Mouse (Mus musculus) testis, adult 2 months (tissue): ENCODE measurements around the gene Rps6ka6. TPM values are rescaled to one million over a fixed set of nuclear protein-coding genes. Genes with fewer than 3 reads are reported as not detected.

Experiments
- H3K27ac ChIP-seq: fragments of 200-500 bp; 2 replicates; pipeline ENCODE4 v1.5.1; 2012; ENCODE audit warnings: low read depth, low read length; ENCODE audit not compliant: control insufficient read depth, insufficient read depth
- H3K27me3 ChIP-seq: fragments of 200-500 bp; 2 replicates; pipeline ENCODE4 v1.6.1; 2012; ENCODE audit warnings: mild to moderate bottlenecking, low read length, moderate library complexity; ENCODE audit not compliant: control insufficient read depth, insufficient read depth
- H3K36me3 ChIP-seq: fragments of 200-500 bp; 2 replicates; pipeline ENCODE4 v1.6.1; 2012; ENCODE audit warnings: mild to moderate bottlenecking, low read length; ENCODE audit not compliant: control insufficient read depth, insufficient read depth
- H3K4me1 ChIP-seq: fragments of 200-500 bp; 2 replicates; pipeline ENCODE4 v1.6.1; 2012; ENCODE audit warnings: low read length; ENCODE audit not compliant: control insufficient read depth, insufficient read depth
- H3K4me3 ChIP-seq: fragments of 200-500 bp; 2 replicates; pipeline ENCODE4 v1.5.1; 2012; ENCODE audit warnings: low read depth, mild to moderate bottlenecking, low read length, moderate library complexity, mixed read lengths; ENCODE audit not compliant: control insufficient read depth
- CTCF ChIP-seq: fragments of 200-500 bp; IDR thresholded peaks from 2 replicates; pipeline ENCODE4 v1.5.1; 2012; ENCODE audit warnings: low read depth, mild to moderate bottlenecking, inconsistent platforms, low read length, moderate library complexity; ENCODE audit not compliant: control insufficient read depth, insufficient read depth, insufficient replicate concordance
- POLR2A ChIP-seq: fragments of 200-500 bp; IDR thresholded peaks from 2 replicates; pipeline ENCODE4 v1.6.1; 2012; ENCODE audit warnings: low read depth, mild to moderate bottlenecking, inconsistent platforms, low read length, moderate library complexity; ENCODE audit not compliant: control insufficient read depth
- polyA plus RNA-seq: library from polyadenylated mRNA; depleted of rRNA; stranded (reverse); fragments of >200 nt; gene quantifications from 2 replicates; pipeline ENCODE4 v1.2.3, GENCODE M21; 2012; rRNA removed

Gene Rps6ka6
- polyA plus RNA-seq, 1 experiment = 3.7 TPM

GRCm38 (mm10) chrX:111460166-111460565 lies 77.6 kb downstream of the Rps6ka6 start:
- Histone ChIP-seq H3K27me3 (no peaks in the 10 kb centered on the region), H3K36me3 (no peaks in the 10 kb centered on the region), H3K4me1 (no peaks in the 10 kb centered on the region), H3K4me3 (no peak overlapping the region), H3K27ac (no peak overlapping the region)
- no peak for TF ChIP-seq POLR2A
- TF ChIP-seq CTCF = no peak

- no peak overlapping the region for H3K27ac ChIP-seq
- H3K4me3 ChIP-seq = no peak overlapping the region
- no peaks in the 10 kb centered on the region for H3K27me3 ChIP-seq
- no peak for TF ChIP-seq CTCF
- no peak for TF ChIP-seq POLR2A
- no peaks in the 10 kb centered on the region for H3K4me1 ChIP-seq
- no peaks in the 10 kb centered on the region for H3K36me3 ChIP-seq
Measured at GRCm38 (mm10) chrX:111436571-111436970, 101.2 kb downstream of the Rps6ka6 start.

DNA sequence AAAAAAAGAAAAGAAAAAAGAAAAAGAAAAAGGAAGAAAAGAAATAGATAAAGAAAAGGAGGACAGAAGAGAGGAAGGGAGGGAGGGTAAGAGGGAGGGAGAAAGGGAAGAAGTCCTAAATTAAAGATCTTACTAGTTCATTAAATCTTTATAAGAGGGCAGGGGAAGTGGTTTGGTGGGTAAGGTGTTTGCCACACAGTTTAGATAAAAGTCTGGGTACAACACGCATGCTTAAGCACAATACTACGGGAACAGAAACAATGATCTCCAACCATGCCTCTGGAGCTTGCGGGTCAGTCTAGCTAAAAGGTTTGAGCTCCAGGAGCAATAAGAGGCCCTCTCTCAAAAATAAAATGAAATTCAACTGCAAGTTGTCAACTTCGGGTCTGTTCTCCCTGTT lies 123.0 kb downstream of the Rps6ka6 start:
- Histone ChIP-seq H3K36me3 (no peaks in the 10 kb centered on the region), H3K4me3 (no peak overlapping the region), H3K27ac (no peak overlapping the region), H3K4me1 (no peaks in the 10 kb centered on the region), H3K27me3 (no peaks in the 10 kb centered on the region)
- no peak for TF ChIP-seq POLR2A
- TF ChIP-seq CTCF = no peak

- Histone ChIP-seq H3K4me3 (no peak overlapping the region), H3K27me3 (no peaks in the 10 kb centered on the region), H3K4me1 (no peaks in the 10 kb centered on the region)
Measured at GRCm38 (mm10) chrX:111404816-111405215, 132.9 kb downstream of the Rps6ka6 start.

DNA sequence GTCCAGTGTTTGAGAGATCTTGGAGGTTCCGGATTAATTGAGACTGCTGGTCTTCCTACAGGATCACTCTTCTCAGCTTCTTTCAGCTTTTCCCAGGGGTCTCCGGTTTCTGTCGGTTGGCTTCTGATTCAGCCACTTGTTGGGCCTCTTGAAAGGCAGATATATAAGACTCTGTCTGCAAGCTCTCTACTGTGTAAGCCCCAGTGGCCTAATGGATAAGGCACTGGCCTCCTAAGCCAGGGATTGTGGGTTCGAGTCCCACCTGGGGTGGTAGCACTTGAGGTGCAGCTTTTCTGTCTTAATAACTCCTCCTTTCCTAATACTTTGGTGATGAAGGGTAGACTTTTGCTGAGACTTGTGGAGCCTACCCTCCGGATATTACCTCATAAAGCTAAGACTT lies 160.7 kb downstream of the Rps6ka6 start:
- Histone ChIP-seq H3K4me1 (no peaks in the 10 kb centered on the region), H3K27ac (0 out of 2 replicates have a peak overlapping the region, but pooled peaks have one; percentile 13), H3K27me3 (no peaks in the 10 kb centered on the region), H3K36me3 (no peaks in the 10 kb centered on the region), H3K4me3 (no peak overlapping the region)
- TF ChIP-seq POLR2A (no peak), CTCF (no peak)

More at GRCm38 (mm10) chrX:111404816-111405215, 132.9 kb downstream of the Rps6ka6 start:
- Histone ChIP-seq H3K27ac (no peak overlapping the region), H3K36me3 (no peaks in the 10 kb centered on the region)
- no peak for TF ChIP-seq POLR2A
- no peak for TF ChIP-seq CTCF

- Histone ChIP-seq H3K36me3 (no peaks in the 10 kb centered on the region), H3K4me3 (no peak overlapping the region), H3K27ac (no peak overlapping the region), H3K4me1 (no peaks in the 10 kb centered on the region), H3K27me3 (no peaks in the 10 kb centered on the region)
- TF ChIP-seq POLR2A (no peak), CTCF (no peak)
Measured at GRCm38 (mm10) chrX:111374177-111374576, 163.6 kb downstream of the Rps6ka6 start.

Other genes with a start within 250 kb of the Rps6ka6 start
- gene Hdx, start 159.1 kb upstream of the Rps6ka6 start, polyA plus RNA-seq = 0.04 and 0.10 TPM in 2 replicates